In the genomic region with DNA sequence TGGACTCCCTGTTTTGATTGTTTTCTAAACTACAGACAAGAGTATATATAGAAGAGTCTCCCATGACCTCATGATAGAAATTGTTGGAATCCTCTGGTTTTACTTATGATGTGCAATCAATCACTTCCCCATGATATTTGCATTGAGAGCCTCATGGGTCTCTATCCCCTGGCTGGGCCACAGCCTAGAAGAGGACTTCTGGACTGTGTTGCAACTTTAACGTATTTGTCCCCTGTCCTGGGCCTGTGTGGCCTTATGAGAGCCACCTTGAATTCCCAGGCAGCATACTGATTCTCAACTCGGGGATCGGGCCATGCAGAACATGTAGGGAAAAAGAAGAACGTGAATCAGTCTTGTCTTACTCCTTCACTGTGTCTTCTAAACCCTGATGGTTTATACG, we compare ENCODE assay signal across 28 mouse cellular contexts.
"Had no signal": no experiment of that assay in that cellular context is flagged by ENCODE, and none has a peak within 500 bp of the region (broad histone marks: within the 10 kb centered on the region; RNA-seq: fewer than 3 reads in every experiment).

No protein-coding gene starts in this region.

- DNase-seq: cerebellum, adult 2 months; cerebellum, adult 8-10 months; cerebellum, adult 9-10 months; cerebellum, adult 9-11 months; cerebellum, postnatal 10 days; cerebellum, postnatal 14 days; cerebellum, postnatal 25 days; cerebellum, postnatal 36 days; embryo, embryonic 11 days; forebrain, postnatal 0 days; gastrocnemius, adult 2 months; gastrocnemius, postnatal 10 days; gastrocnemius, postnatal 14 days; gastrocnemius, postnatal 25 days; gastrocnemius, postnatal 36 days; heart, adult 11 months; heart, adult 18-20 months had no signal

- ATAC-seq: forebrain, embryonic 13.5 days; forebrain, embryonic 14.5 days; forebrain, embryonic 15.5 days; forebrain, embryonic 16.5 days; forebrain, postnatal 0 days had no signal

- H3K27ac ChIP-seq: embryonic facial prominence, embryonic 10.5 days; embryonic facial prominence, embryonic 12.5 days; embryonic facial prominence, embryonic 13.5 days; embryonic facial prominence, embryonic 15.5 days; forebrain, embryonic 10.5 days; forebrain, embryonic 12.5 days; forebrain, embryonic 13.5 days; forebrain, embryonic 15.5 days; gastrocnemius, adult 2 months had no signal

- H3K9ac ChIP-seq: embryonic facial prominence, embryonic 12.5 days; embryonic facial prominence, embryonic 13.5 days; embryonic facial prominence, embryonic 15.5 days; forebrain, embryonic 12.5 days; forebrain, embryonic 13.5 days; forebrain, embryonic 15.5 days; forebrain, postnatal 0 days had no signal

- H3K9me3 ChIP-seq: embryonic facial prominence, embryonic 12.5 days; embryonic facial prominence, embryonic 13.5 days; embryonic facial prominence, embryonic 15.5 days; forebrain, embryonic 12.5 days; forebrain, embryonic 13.5 days; forebrain, embryonic 15.5 days had no signal

- H3K27me3 ChIP-seq: embryonic facial prominence, embryonic 12.5 days; embryonic facial prominence, embryonic 13.5 days; embryonic facial prominence, embryonic 15.5 days; forebrain, embryonic 12.5 days; forebrain, embryonic 13.5 days; forebrain, embryonic 15.5 days had no signal

- H3K4me3 ChIP-seq: embryonic facial prominence, embryonic 10.5 days; embryonic facial prominence, embryonic 12.5 days; embryonic facial prominence, embryonic 13.5 days; embryonic facial prominence, embryonic 15.5 days; erythroblast, embryonic 14.5 days; forebrain, embryonic 10.5 days; forebrain, embryonic 12.5 days; forebrain, embryonic 13.5 days; forebrain, embryonic 15.5 days; gastrocnemius, adult 2 months had no signal

- H3K36me3 ChIP-seq: embryonic facial prominence, embryonic 10.5 days; embryonic facial prominence, embryonic 12.5 days; embryonic facial prominence, embryonic 13.5 days; embryonic facial prominence, embryonic 15.5 days; forebrain, embryonic 10.5 days; forebrain, embryonic 12.5 days; forebrain, embryonic 15.5 days had no signal

- H3K4me1 ChIP-seq: embryonic facial prominence, embryonic 10.5 days; embryonic facial prominence, embryonic 12.5 days; forebrain, embryonic 10.5 days; forebrain, embryonic 12.5 days; forebrain, embryonic 13.5 days; forebrain, embryonic 15.5 days had no signal

- H3K4me2 ChIP-seq: embryonic facial prominence, embryonic 12.5 days; embryonic facial prominence, embryonic 13.5 days; embryonic facial prominence, embryonic 15.5 days; forebrain, embryonic 12.5 days; forebrain, embryonic 13.5 days; forebrain, embryonic 15.5 days had no signal
